Mouse (Mus musculus) heart, embryonic 12.5 days (tissue): Measurements from ENCODE around the gene Dstyk. TPM values are rescaled to one million over a fixed set of nuclear protein-coding genes. Genes with fewer than 3 reads are reported as not detected.

Source experiments
- ATAC-seq: fragments of 200-750 bp; cut with Nextera tagmentation; 2 replicates; pipeline ENCODE4 v1.8.0; 2017; ENCODE audit warnings: moderate TSS enrichment, moderate library complexity; ENCODE audit not compliant: insufficient number of reproducible peaks, low FRiP score
- H3K27ac ChIP-seq: fragments of 300-500 bp; sonication (generic); 2 replicates; pipeline ENCODE4 v1.5.1; 2016; ENCODE audit warnings: mild to moderate bottlenecking, moderate library complexity; ENCODE audit not compliant: poor library complexity, severe bottlenecking
- H3K27me3 ChIP-seq: fragments of 300-500 bp; sonication (generic); replicated peaks from 2 replicates; pipeline ENCODE4 v1.6.1; 2016; ENCODE audit warnings: mild to moderate bottlenecking, moderate library complexity
- H3K36me3 ChIP-seq: fragments of 300-500 bp; sonication (generic); 2 replicates; pipeline ENCODE4 v1.6.1; 2016; ENCODE audit warnings: mild to moderate bottlenecking, moderate library complexity
- H3K4me1 ChIP-seq: fragments of 300-500 bp; sonication (generic); replicated peaks from 2 replicates; pipeline ENCODE4 v1.6.1; 2016; ENCODE audit warnings: mild to moderate bottlenecking
- H3K4me2 ChIP-seq: fragments of 300-500 bp; sonication (generic); 2 replicates; pipeline ENCODE4 v1.6.1; 2016; ENCODE audit warnings: mild to moderate bottlenecking, moderate library complexity
- H3K4me3 ChIP-seq: fragments of 300-500 bp; sonication (generic); 2 replicates; pipeline ENCODE4 v1.5.1; 2016; ENCODE audit warnings: mild to moderate bottlenecking
- H3K9ac ChIP-seq: fragments of 300-500 bp; sonication (generic); 2 replicates; pipeline ENCODE4 v1.6.1; 2016; ENCODE audit warnings: mild to moderate bottlenecking, moderate library complexity
- H3K9me3 ChIP-seq: fragments of 300-500 bp; sonication (generic); replicated peaks from 2 replicates; pipeline ENCODE4 v1.6.1; 2016; ENCODE audit warnings: mild to moderate bottlenecking, moderate library complexity
- WGBS: fragments of 180-500 bp; shearing (Covaris S2); methylation state at CpG from one replicate; pipeline ENCODE4 v1.1.7; 2016; 5-methylcytosine and 5-hydroxymethylcytosine counted together
- polyA plus RNA-seq: library from polyadenylated mRNA; unstranded; fragments of >200 nt; fragmentation: Nextera tagmentation; extraction: Ambion mirVana; gene quantifications from 2 replicates; pipeline ENCODE4 v1.2.1, GENCODE M21; 2016

Gene Dstyk
- polyA plus RNA-seq, 1 experiment from 2014 or later, result 13.6 TPM

- H3K4me3 ChIP-seq, result no peak overlapping the region
- 68% methylated on average over 8 of the region's 8 CpGs for WGBS
- no peaks in the 10 kb centered on the region for H3K9me3 ChIP-seq
- peaks cover 21% of the 10 kb centered on the region for H3K27me3 ChIP-seq
- H3K9ac ChIP-seq, result no peak overlapping the region
- ATAC-seq, result no peak
- no peaks in the 10 kb centered on the region for H3K4me1 ChIP-seq
- no peak overlapping the region for H3K27ac ChIP-seq
- no peak overlapping the region for H3K4me2 ChIP-seq
- H3K36me3 ChIP-seq, result peaks cover 19% of the 10 kb centered on the region
Observed at GRCm38 (mm10) chr1:132512106-132512505, 94.8 kb downstream of the Dstyk start.

GRCm38 (mm10) chr1:132515339-132515738, 98.0 kb downstream of the Dstyk start:
- Histone ChIP-seq H3K36me3 (no peaks in the 10 kb centered on the region), H3K9me3 (no peaks in the 10 kb centered on the region), H3K4me3 (no peak overlapping the region), H3K9ac (no peak overlapping the region), H3K27ac (no peak overlapping the region), H3K4me1 (no peaks in the 10 kb centered on the region), H3K27me3 (peaks cover 26% of the 10 kb centered on the region), H3K4me2 (no peak overlapping the region)
- 76% methylated on average over 12 of the region's 12 CpGs for WGBS
- ATAC-seq, result no peak

Other genes starting within 250 kb of the Dstyk start
- gene Lemd1, start 226.1 kb upstream of the Dstyk start, polyA plus RNA-seq, result not detected in 2 replicates
- gene AC124108.1, start 226.1 kb upstream of the Dstyk start, polyA plus RNA-seq, result not detected in 2 replicates
- gene Gm10188, start 187.8 kb upstream of the Dstyk start, polyA plus RNA-seq, result not detected in 2 replicates
- gene Klhdc8a, start 118.9 kb upstream of the Dstyk start, polyA plus RNA-seq, result 0.55 and 0.81 TPM in 2 replicates
- 2.6 and 3.1 TPM in 2 replicates for gene Nuak2, start 101.4 kb upstream of the Dstyk start, polyA plus RNA-seq
- gene Tmcc2, start 26.3 kb upstream of the Dstyk start, polyA plus RNA-seq, result 51.1 and 52.9 TPM in 2 replicates
- 34.2 and 37.8 TPM in 2 replicates for gene Rbbp5, start 59.8 kb downstream of the Dstyk start, polyA plus RNA-seq
- gene Tmem81, start 88.7 kb downstream of the Dstyk start, polyA plus RNA-seq, result 1.3 TPM in 2 replicates
- gene Cntn2, start 125.7 kb downstream of the Dstyk start, polyA plus RNA-seq, result 0.18 and 0.20 TPM in 2 replicates